Mouse (Mus musculus): ENCODE data around the gene Mapkapk2.

DNA sequence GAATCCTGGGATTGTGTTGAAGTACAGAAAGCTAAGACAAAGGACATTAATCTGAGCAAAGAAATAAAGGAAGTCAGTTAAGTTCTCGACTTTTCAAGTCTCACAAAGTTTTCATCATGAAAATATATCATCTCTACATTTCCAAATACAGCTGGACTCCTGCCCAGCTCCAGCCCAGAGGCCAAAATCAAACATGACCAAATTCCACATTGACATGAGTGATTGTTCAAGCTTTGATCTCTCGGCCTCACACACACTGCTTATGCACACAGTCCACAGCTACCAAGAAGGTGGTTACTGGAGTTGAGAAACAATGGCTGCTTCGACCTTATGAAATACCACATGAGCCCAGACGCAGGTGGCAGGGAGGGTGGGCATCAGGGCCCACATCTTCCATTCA lies 14.0 kb downstream of the Mapkapk2 start:
- TF ChIP-seq CTCF (IDR thresholded peaks at IDR 0.05; ENCODE audit: low read depth, low read length), result no peak
- no peak for TF ChIP-seq EP300 (IDR thresholded peaks at IDR 0.05; ENCODE audit: insufficient read depth, low read depth, low read length)

Data from ES-Bruce4 (cell line).